Mouse (Mus musculus): ENCODE measurements at regions not wholly inside any gene's neighbourhood (a gene's known extent, or its start where the extent isn't known, plus 50 kb on each side); places are given as distances from the start of the nearest gene placed in this dataset.
"Not testable (repeated sequence)": the region's sequence is repeated elsewhere in the genome, so short reads cannot be mapped to it uniquely, and the experiment has no call there.

- no peak for DNase-seq
Observed at GRCm38 (mm10) chr13:97482439-97482946, 241.6 kb downstream of the Enc1 start.

GRCm38 (mm10) chr13:97481259-97481658 is 240.4 kb downstream of the Enc1 start:
- no peak for DNase-seq

GRCm38 (mm10) chr13:97479066-97479586 is 238.2 kb downstream of the Enc1 start:
- no peak for DNase-seq

DNA sequence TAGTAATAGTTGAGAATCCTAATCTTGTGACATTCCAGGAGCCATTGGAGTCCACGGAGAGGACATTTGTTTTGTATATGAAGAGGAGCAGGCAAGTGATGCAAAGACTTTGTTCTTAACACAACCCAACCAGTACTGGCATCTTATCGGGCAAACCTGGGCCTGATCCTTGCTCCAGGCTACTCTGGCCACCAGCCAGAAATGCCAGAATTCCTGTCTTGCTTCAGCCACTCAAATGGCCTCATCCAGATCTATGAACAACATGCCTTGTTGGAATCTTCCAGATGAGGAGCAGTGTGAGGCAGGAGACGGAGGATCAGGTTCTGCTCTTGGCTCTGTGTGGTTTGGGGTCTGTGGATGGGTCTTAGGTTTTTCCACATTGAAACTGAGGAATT is 233.1 kb downstream of the Enc1 start:
- no peak for DNase-seq

- no peak for DNase-seq
Observed at GRCm38 (mm10) chr13:97473256-97473970, 232.5 kb downstream of the Enc1 start.

DNA sequence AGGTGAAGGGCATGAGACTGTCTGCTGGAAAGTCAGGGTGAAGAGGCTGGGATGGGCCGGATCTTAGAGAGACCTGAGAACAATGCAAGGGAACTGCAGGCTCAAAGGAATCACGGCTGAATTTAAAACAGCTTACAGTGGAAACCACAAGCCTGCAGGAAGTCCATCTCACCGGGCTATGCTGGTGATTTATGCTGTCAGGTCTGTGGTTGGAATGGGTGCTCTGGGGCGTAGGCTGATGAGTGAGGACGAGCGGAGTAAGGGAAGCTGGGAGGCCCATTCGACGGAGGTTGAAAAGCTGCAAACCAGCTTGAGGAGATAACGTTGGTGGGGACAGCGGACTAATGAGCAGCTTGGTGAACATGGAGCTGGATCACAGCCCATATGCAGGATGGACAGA is 229.1 kb downstream of the Enc1 start:
- DNase-seq, result peak; percentile 20

- DNase-seq, result no peak
Observed at GRCm38 (mm10) chr13:97468874-97469593, 228.1 kb downstream of the Enc1 start.

- DNase-seq, result not testable (repeated sequence)
Observed at GRCm38 (mm10) chr13:97466585-97466984, 225.7 kb downstream of the Enc1 start.

DNA sequence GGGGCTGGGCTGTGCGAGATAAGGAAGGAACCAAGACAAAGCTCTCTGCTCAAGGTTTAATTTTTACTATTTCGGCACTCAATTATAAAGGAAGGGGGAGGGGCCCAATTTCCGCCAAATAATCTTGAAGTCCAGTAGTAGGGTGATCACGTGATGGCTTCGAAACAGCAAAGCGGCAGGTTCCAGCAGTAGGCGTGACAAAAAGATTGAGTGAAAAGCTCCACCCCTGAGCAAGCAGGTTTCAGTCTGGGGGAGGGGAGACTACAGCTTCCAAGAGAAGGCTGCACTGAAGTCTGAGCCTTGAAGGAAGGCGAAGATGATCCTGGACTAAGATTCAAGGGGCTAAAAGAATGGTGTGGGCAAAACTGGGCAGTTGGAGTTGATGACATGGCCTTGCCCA is 222.9 kb downstream of the Enc1 start:
- DNase-seq, result no peak

- no peak for DNase-seq
Observed at GRCm38 (mm10) chr13:97462884-97463235, 222.0 kb downstream of the Enc1 start.

- no peak for DNase-seq
Observed at GRCm38 (mm10) chr13:97462110-97462883, 221.4 kb downstream of the Enc1 start.

GRCm38 (mm10) chr13:97461207-97461606 is 220.3 kb downstream of the Enc1 start:
- no peak for DNase-seq

- no peak for DNase-seq
Observed at GRCm38 (mm10) chr13:97459106-97459505, 218.2 kb downstream of the Enc1 start.

DNA sequence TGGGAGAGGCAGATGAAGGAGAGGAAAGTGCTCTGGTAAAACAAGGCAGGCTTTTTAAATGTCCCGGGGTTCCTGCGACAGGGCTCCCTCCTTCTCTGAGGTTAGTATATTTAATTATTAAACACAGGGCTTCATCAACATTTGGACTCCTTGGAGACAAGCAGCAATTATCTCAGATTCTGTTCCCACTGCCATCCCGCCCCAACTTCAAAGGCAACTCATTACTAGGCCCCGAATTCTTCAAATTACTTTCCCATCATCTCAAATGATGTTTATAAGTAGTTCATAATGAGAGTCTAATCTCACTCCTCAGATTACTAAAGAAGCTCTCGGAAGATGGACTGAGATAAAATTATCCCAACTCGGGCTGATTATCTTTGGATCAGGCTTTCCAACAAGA is 215.1 kb downstream of the Enc1 start:
- DNase-seq, result no peak

DNA sequence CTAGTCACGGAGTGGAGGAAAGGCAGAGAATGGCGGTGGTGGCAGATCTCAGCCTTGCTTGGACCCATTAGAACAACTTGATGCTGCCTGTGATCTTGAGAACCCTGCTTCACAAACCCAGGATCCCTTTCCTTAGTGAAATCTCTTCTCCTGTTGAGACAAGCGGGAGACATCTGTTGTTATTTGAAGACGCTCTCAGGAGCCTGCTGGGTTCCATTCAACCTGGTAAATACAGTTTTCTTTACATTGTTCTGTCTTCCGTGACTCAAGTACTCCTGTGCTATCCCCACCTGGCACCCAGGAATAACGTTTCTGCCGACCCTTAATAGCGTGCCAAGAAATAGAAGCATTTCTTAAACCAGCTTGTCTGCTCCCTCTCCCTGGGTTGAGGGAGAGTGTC is 213.8 kb downstream of the Enc1 start:
- DNase-seq, result no peak

DNA sequence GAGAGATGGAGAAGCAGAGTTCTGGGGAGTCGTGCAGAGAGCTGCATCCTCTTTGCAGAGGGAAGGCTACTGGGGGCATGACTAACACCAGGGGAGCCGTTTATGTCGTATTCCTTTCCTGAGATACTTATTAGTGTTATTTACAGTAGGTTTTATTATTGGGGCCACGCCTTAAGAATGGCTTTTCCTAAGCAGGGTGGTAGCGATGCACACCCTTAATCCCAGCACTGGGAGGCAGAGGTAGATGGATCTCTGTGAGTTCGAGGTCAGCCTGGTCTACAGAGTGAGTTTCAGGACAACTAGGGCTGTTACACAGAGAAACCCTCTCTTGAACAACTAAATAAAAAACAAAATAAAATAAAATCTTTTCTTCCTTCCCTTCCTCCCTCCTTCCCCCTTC is 212.6 kb downstream of the Enc1 start:
- no peak for DNase-seq

DNA sequence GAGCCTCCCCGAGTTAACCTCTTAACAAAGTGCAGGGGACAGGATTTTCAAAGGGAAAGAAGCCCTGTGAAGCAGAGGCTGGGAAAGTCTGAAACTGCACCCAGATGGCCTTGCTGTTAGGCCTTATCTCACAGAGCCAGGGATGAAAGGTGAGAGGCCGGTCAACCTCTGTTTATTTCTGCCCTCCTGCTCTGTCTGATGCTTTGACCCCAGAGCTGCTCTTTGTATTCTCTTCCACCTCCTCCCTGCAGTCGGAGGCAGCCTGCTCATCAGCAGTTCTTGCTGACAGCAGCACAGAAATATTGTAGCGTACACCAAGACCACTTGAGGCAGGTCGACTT is 212.2 kb downstream of the Enc1 start:
- DNase-seq, result no peak

- no peak for DNase-seq
Observed at GRCm38 (mm10) chr13:97452386-97453089, 211.6 kb downstream of the Enc1 start.

GRCm38 (mm10) chr13:97451276-97451675 is 210.4 kb downstream of the Enc1 start:
- DNase-seq, result no peak

- no peak for DNase-seq
Observed at GRCm38 (mm10) chr13:97448123-97448522, 207.2 kb downstream of the Enc1 start.

GRCm38 (mm10) chr13:97443731-97444428 is 203.0 kb downstream of the Enc1 start:
- no peak for DNase-seq

DNA sequence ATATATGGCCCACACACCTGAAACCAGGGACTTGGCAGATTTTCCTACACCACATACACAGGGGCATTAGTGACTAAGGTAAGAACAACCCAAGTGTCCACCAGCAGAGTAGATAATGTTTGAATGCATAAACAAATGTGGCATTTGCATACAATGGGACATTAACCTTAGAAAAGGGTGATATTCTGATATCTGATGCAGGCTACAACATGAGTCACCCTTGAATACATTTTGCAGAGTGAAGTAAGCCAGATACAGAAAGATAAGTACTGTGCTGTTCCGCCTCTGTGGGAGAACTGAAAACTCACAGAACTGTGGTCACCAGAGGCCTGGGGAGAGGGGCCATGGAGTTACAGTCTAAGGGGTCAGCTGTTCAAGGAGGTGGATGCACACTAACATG is 201.9 kb downstream of the Enc1 start:
- no peak for DNase-seq
